Mouse (Mus musculus): Measurements from ENCODE around the gene Hoxb2.

GRCm38 (mm10) chr11:96309288-96309687 is 41.0 kb upstream of the Hoxb2 start:
- TF ChIP-seq CTCF (IDR thresholded peaks at IDR 0.05; ENCODE audit: control insufficient read depth, insufficient read depth, insufficient read length), result no peak
- TF ChIP-seq MAX (IDR thresholded peaks at IDR 0.05), result no peak
- no peak for TF ChIP-seq USF1 (IDR thresholded peaks at IDR 0.05; ENCODE audit: low read depth)

All from C2C12 (cell line).